Mouse (Mus musculus): ENCODE measurements around the gene AI661453. TPM values are rescaled to one million over a fixed set of nuclear protein-coding genes. Genes with fewer than 3 reads are reported as not detected.
"Not testable (repeated sequence)": the region's sequence is repeated elsewhere in the genome, so short reads cannot be mapped to it uniquely, and the experiment has no call there.

Gene AI661453
- total and polyA plus RNA-seq, 2 experiments from 2014 or later = 0.05 to 0.22 TPM

GRCm38 (mm10) chr17:47407717-47408557 lies 28.5 kb upstream of the AI661453 start:
- WGBS = 64% methylated on average over 10 of the region's 10 CpGs
- H3K36me3 ChIP-seq (ENCODE audit: insufficient read depth) = no peaks in the 10 kb centered on the region
- no peaks in the 10 kb centered on the region for H3K4me1 ChIP-seq (ENCODE audit: insufficient read depth)
- no peaks in the 10 kb centered on the region for H3K9me3 ChIP-seq (ENCODE audit: low read length)
- TF ChIP-seq CTCF (IDR thresholded peaks at IDR 0.05; ENCODE audit: low read depth) = no peak
- no peak overlapping the region for H3K4me2 ChIP-seq (ENCODE audit: low read depth)
- H3K4me3 ChIP-seq (ENCODE audit: low read depth, low read length) = no peak overlapping the region
- no peak for ATAC-seq
- H3K27me3 ChIP-seq (ENCODE audit: insufficient read depth, low read length) = peaks cover 18% of the 10 kb centered on the region
- DNase-seq = no peak
- no peak overlapping the region for H3K27ac ChIP-seq (ENCODE audit: low read depth, low read length)
- no peak overlapping the region for H3K9ac ChIP-seq

GRCm38 (mm10) chr17:47408558-47408898 lies 27.9 kb upstream of the AI661453 start:
- Histone ChIP-seq H3K4me3 (ENCODE audit: low read depth, low read length) (no peak overlapping the region), H3K27ac (ENCODE audit: low read depth, low read length) (no peak overlapping the region), H3K27me3 (ENCODE audit: insufficient read depth, low read length) (peaks cover 18% of the 10 kb centered on the region), H3K9ac (no peak overlapping the region), H3K9me3 (ENCODE audit: low read length) (no peaks in the 10 kb centered on the region), H3K36me3 (ENCODE audit: insufficient read depth) (no peaks in the 10 kb centered on the region), H3K4me2 (ENCODE audit: low read depth) (no peak overlapping the region), H3K4me1 (ENCODE audit: insufficient read depth) (no peaks in the 10 kb centered on the region)
- DNase-seq (peak; percentile 55), ATAC-seq (no peak)
- TF ChIP-seq CTCF (IDR thresholded peaks at IDR 0.05; ENCODE audit: low read depth) = peak; percentile 71
- 20% methylated on average over 8 of the region's 8 CpGs for WGBS

- DNase-seq (peak; percentile 34), ATAC-seq (peak; percentile 71)
- Histone ChIP-seq H3K27me3 (ENCODE audit: insufficient read depth, low read length) (peaks cover 18% of the 10 kb centered on the region), H3K4me2 (ENCODE audit: low read depth) (peak overlapping the region; percentile 60), H3K9ac (peak overlapping the region; percentile 33), H3K4me3 (ENCODE audit: low read depth, low read length) (peak overlapping the region; percentile 36)
- H3K27ac ChIP-seq (ENCODE audit: low read depth, low read length); H3K4me1 ChIP-seq (ENCODE audit: insufficient read depth); H3K36me3 ChIP-seq (ENCODE audit: insufficient read depth); H3K9me3 ChIP-seq (ENCODE audit: low read length): not testable (repeated sequence)
- 2% methylated on average over 72 of the region's 74 CpGs for WGBS
These were observed 26.2 kb upstream of the AI661453 start for GRCm38 (mm10) chr17:47409897-47410861.

- no peaks in the 10 kb centered on the region for H3K27me3 ChIP-seq (ENCODE audit: insufficient read depth, low read length)
- H3K4me1 ChIP-seq (ENCODE audit: insufficient read depth) = no peaks in the 10 kb centered on the region
- H3K36me3 ChIP-seq (ENCODE audit: insufficient read depth) = no peaks in the 10 kb centered on the region
- no peak overlapping the region for H3K4me2 ChIP-seq (ENCODE audit: low read depth)
- no peak for ATAC-seq
- 79% methylated on average over 2 of the region's 2 CpGs for WGBS
- TF ChIP-seq CTCF (IDR thresholded peaks at IDR 0.05; ENCODE audit: low read depth) = no peak
- H3K9ac ChIP-seq = no peak overlapping the region
- H3K9me3 ChIP-seq (ENCODE audit: low read length) = no peaks in the 10 kb centered on the region
- H3K4me3 ChIP-seq (ENCODE audit: low read depth, low read length) = no peak overlapping the region
- no peak for DNase-seq
- no peak overlapping the region for H3K27ac ChIP-seq (ENCODE audit: low read depth, low read length)
These were observed 16.2 kb upstream of the AI661453 start for GRCm38 (mm10) chr17:47420195-47420594.

DNA sequence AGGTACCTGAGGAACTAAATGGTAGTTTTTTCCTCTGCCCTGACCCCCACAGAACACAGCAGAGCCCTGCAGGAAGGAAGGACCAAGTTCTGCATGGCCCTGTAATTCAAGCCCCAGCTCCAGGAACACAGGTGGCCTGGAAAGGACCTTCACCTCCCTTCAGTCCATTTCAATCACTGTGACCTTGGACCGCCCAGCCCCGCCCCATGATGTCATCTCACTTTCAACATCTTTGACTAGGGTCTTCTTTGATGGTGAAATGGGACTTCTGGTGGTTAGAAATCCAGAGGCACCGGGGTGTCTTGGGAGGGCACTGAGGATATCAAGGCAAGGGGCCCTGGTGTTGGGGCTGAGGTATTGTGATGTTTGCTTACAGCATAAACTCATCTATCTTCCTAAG lies 14.8 kb upstream of the AI661453 start:
- Histone ChIP-seq H3K9ac (no peak overlapping the region), H3K4me3 (ENCODE audit: low read depth, low read length) (no peak overlapping the region), H3K4me1 (ENCODE audit: insufficient read depth) (no peaks in the 10 kb centered on the region), H3K27ac (ENCODE audit: low read depth, low read length) (no peak overlapping the region), H3K4me2 (ENCODE audit: low read depth) (no peak overlapping the region), H3K36me3 (ENCODE audit: insufficient read depth) (no peaks in the 10 kb centered on the region), H3K27me3 (ENCODE audit: insufficient read depth, low read length) (no peaks in the 10 kb centered on the region), H3K9me3 (ENCODE audit: low read length) (no peaks in the 10 kb centered on the region)
- no peak for TF ChIP-seq CTCF (IDR thresholded peaks at IDR 0.05; ENCODE audit: low read depth)
- ATAC-seq (no peak), DNase-seq (no peak)
- WGBS = 89% methylated on average over 3 of the region's 3 CpGs

- H3K4me2 ChIP-seq (ENCODE audit: low read depth); H3K4me3 ChIP-seq (ENCODE audit: low read depth, low read length); H3K27ac ChIP-seq (ENCODE audit: low read depth, low read length); H3K4me1 ChIP-seq (ENCODE audit: insufficient read depth); ATAC-seq; H3K27me3 ChIP-seq (ENCODE audit: insufficient read depth, low read length); H3K9ac ChIP-seq; H3K9me3 ChIP-seq (ENCODE audit: low read length); DNase-seq; H3K36me3 ChIP-seq (ENCODE audit: insufficient read depth): not testable (repeated sequence)
- 93% methylated on average over 1 of the region's 1 CpGs for WGBS
These were observed 13.8 kb upstream of the AI661453 start for GRCm38 (mm10) chr17:47422616-47423015.

DNA sequence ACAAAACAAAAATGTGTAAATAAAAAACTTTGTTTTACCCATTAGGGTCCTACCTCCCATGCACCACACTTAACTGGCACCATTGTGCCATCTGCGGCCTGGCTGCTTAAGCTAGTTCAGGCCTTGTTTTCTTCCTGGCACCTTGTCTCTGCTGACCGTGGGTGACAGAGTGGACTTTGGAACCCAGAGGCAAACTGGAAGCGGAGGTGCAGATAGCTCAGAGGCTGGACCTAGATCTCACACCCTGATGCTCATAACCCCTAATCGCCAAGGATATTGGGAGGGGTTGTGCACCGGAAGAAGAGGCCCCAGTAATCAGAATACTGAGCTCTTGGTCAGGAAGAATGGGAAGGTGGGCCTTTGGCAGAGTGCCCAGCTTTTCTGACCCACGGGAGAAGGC lies 12.2 kb upstream of the AI661453 start:
- H3K4me3 ChIP-seq (ENCODE audit: low read depth, low read length) = no peak overlapping the region

More for the DNA sequence above, 12.2 kb upstream of the AI661453 start:
- Histone ChIP-seq H3K9me3 (ENCODE audit: low read length) (no peaks in the 10 kb centered on the region), H3K4me1 (ENCODE audit: insufficient read depth) (no peaks in the 10 kb centered on the region), H3K27ac (ENCODE audit: low read depth, low read length) (no peak overlapping the region), H3K36me3 (ENCODE audit: insufficient read depth) (no peaks in the 10 kb centered on the region), H3K27me3 (ENCODE audit: insufficient read depth, low read length) (no peaks in the 10 kb centered on the region), H3K9ac (no peak overlapping the region), H3K4me2 (ENCODE audit: low read depth) (no peak overlapping the region)
- no peak for TF ChIP-seq CTCF (IDR thresholded peaks at IDR 0.05; ENCODE audit: low read depth)
- no peak for ATAC-seq
- 64% methylated on average over 6 of the region's 6 CpGs for WGBS
- DNase-seq = no peak
